Mouse (Mus musculus) lung, postnatal 10 days (tissue): ENCODE data around the gene Akr7a5.

Experiments used
- DNase-seq: peaks from one replicate; pipeline ENCODE4 v3.0.0; 2021

The Akr7a5 gene

DNA sequence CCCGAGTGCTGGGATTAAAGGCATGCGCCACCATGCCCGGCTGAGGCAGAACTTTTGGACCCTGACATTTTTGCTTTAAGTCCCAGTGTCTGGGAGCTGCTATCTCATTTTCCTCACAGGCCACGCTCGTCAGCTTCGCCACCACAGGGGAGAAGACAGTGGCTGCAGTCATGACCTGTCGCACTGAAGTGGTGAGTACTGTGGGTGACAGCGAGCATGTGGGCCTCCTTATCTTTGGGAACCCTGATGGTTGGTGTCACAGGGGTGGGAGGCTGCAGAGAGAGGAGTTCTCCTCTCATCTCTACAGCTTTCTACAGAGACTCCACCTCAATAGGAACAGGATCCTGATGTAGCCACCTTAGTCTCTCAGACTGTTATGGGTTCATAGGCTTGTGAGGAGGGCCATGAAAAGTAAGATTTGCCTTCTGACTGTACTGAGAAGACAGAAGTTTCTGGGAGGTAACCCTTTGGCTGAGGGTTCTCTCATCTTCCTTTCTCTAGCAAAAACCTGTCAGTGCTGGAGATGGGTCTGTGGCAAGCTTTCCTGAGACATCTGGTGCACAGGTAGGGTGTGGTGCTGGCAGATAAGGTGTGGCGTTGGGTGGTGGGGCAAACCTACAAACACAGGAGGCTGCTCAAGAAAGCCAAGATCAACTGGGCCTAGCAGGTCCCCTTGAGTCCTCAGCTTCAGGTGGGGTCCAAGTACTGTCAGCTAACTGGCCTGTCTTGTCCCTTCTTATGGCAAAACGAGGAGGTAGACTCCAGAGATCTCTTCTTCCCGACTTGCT lies 50.4 kb downstream of the Akr7a5 start:
- DNase-seq, result no peak

DNA sequence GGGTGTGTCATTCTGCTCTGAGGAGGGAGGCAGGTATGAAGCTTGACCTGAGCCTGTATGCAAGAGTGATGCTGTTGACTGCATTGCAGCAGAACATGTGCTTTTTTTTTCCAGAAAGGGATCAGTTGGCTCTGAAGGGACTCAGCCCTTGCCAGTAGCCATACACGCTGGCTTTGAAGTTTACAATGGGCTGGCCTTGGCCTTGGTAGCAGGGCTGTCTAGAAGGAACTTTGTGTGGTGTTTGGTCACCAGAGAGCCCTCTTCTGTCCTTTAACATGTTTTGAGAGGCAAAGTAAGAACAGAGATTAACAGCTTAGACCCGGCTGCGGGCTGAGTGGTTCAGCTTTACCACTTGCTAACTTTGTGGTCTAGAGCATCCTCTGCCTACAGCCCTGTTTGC lies 56.8 kb downstream of the Akr7a5 start:
- DNase-seq, result no peak
